Comparison of ENCODE assay signal across 18 mouse cellular contexts in genomic region chr2:130260822-130261221, GRCm38 (mm10). TPM values are rescaled to one million over a fixed set of nuclear protein-coding genes. Genes with fewer than 3 reads are reported as not detected.
"Had no signal": no experiment of that assay in that cellular context is flagged by ENCODE, and none has a peak within 500 bp of the region (broad histone marks: within the 10 kb centered on the region; RNA-seq: fewer than 3 reads in every experiment).

No protein-coding gene starts in this region.

- DNase-seq: lung, adult 2 months; lung, postnatal 14 days; lung, postnatal 36 days; right cerebral cortex, postnatal 14 days; thymus, adult 2 months; thymus, postnatal 25 days had no signal

- ATAC-seq: lung, postnatal 0 days; midbrain, embryonic 13.5 days; midbrain, embryonic 16.5 days had no signal

- H3K9ac ChIP-seq: lung, embryonic 15.5 days; midbrain, embryonic 13.5 days; neural tube, embryonic 12.5 days; stomach, embryonic 15.5 days had no signal

- H3K4me3 ChIP-seq: lung, embryonic 15.5 days; megakaryocyte, embryonic 14.5 days; midbrain, embryonic 13.5 days; neural tube, embryonic 12.5 days; stomach, embryonic 15.5 days had no signal

- H3K27me3 ChIP-seq: lung, embryonic 15.5 days; midbrain, embryonic 13.5 days; neural tube, embryonic 12.5 days; stomach, embryonic 15.5 days had no signal

- H3K36me3 ChIP-seq: lung, embryonic 15.5 days; midbrain, embryonic 13.5 days; neural tube, embryonic 12.5 days; stomach, embryonic 15.5 days had no signal

- H3K9me3 ChIP-seq: lung, embryonic 15.5 days; megakaryocyte, embryonic 14.5 days; midbrain, embryonic 13.5 days; neural tube, embryonic 12.5 days; stomach, embryonic 15.5 days had no signal

- H3K4me2 ChIP-seq: lung, embryonic 15.5 days; midbrain, embryonic 11.5 days; midbrain, embryonic 13.5 days; neural tube, embryonic 12.5 days; stomach, embryonic 15.5 days had no signal

- H3K4me1 ChIP-seq: lung, embryonic 15.5 days; midbrain, embryonic 13.5 days; neural tube, embryonic 12.5 days; stomach, embryonic 15.5 days had no signal

- H3K27ac ChIP-seq: lung, embryonic 15.5 days; macrophage; midbrain, embryonic 13.5 days; neural tube, embryonic 12.5 days; stomach, embryonic 15.5 days; stomach, postnatal 0 days had no signal

RNA-seq across cellular contexts. Expression of gene Ebf4, which starts 34.1 kb away (rescaled TPM):
- total RNA-seq: megakaryocyte progenitor cell, adult 5-6 weeks; neutrophil, adult 5-6 weeks had no signal
- polyA plus RNA-seq: macrophage had no signal
